Mouse (Mus musculus): ENCODE measurements around the gene Dctn5. TPM values are rescaled to one million over a fixed set of nuclear protein-coding genes. Genes with fewer than 3 reads are reported as not detected.

Dctn5 gene
- polyA plus RNA-seq, 1 experiment from 2014 or later: 133 TPM

GRCm38 (mm10) chr7:122135070-122135469 is 2.2 kb downstream of the Dctn5 start:
- Histone ChIP-seq H3K4me3 (ENCODE audit: inconsistent target) (no peak overlapping the region), H3K27ac (no peak overlapping the region), H3K79me2 (ENCODE audit: inconsistent target) (peaks cover 52% of the 10 kb centered on the region), H3K36me3 (ENCODE audit: inconsistent target) (peaks cover 25% of the 10 kb centered on the region)
- WGBS (ENCODE audit: missing documents): 85% methylated on average over 10 of the region's 10 CpGs

- H3K36me3 ChIP-seq (ENCODE audit: inconsistent target): peaks cover 43% of the 10 kb centered on the region
- H3K27ac ChIP-seq: peak overlapping the region; percentile 87
- H3K4me3 ChIP-seq (ENCODE audit: inconsistent target): no peak overlapping the region
- H3K79me2 ChIP-seq (ENCODE audit: inconsistent target): peaks cover 32% of the 10 kb centered on the region
These were observed 4.2 kb downstream of the Dctn5 start for GRCm38 (mm10) chr7:122137071-122137470.

- Histone ChIP-seq H3K27ac (peak overlapping the region; percentile 87), H3K79me2 (ENCODE audit: inconsistent target) (peaks cover 23% of the 10 kb centered on the region), H3K4me3 (ENCODE audit: inconsistent target) (no peak overlapping the region), H3K36me3 (ENCODE audit: inconsistent target) (peaks cover 54% of the 10 kb centered on the region)
- WGBS (ENCODE audit: missing documents): 21% methylated on average over 5 of the region's 5 CpGs
These were observed 5.3 kb downstream of the Dctn5 start for GRCm38 (mm10) chr7:122138190-122138589.

- Histone ChIP-seq H3K36me3 (ENCODE audit: inconsistent target) (peaks cover 68% of the 10 kb centered on the region), H3K79me2 (ENCODE audit: inconsistent target) (peaks cover 3% of the 10 kb centered on the region; the same call in 1 of the 2 replicates), H3K4me3 (ENCODE audit: inconsistent target) (no peak overlapping the region), H3K27ac (no peak overlapping the region)
These were observed 8.2 kb downstream of the Dctn5 start for GRCm38 (mm10) chr7:122140991-122141390.

- WGBS (ENCODE audit: missing documents): 84% methylated on average over 4 of the region's 4 CpGs
- no peaks in the 10 kb centered on the region for H3K79me2 ChIP-seq (ENCODE audit: inconsistent target)
- H3K4me3 ChIP-seq (ENCODE audit: inconsistent target): no peak overlapping the region
- no peak overlapping the region for H3K27ac ChIP-seq
- peaks cover 21% of the 10 kb centered on the region; the same call in 1 of the 2 replicates for H3K36me3 ChIP-seq (ENCODE audit: inconsistent target)
These were observed 19.6 kb downstream of the Dctn5 start for GRCm38 (mm10) chr7:122152473-122152872.

GRCm38 (mm10) chr7:122158488-122158887 is 25.6 kb downstream of the Dctn5 start:
- peaks cover 30% of the 10 kb centered on the region for H3K79me2 ChIP-seq (ENCODE audit: inconsistent target)
- no peaks in the 10 kb centered on the region for H3K36me3 ChIP-seq (ENCODE audit: inconsistent target)
- H3K27ac ChIP-seq: peak overlapping the region; percentile 74
- 9% methylated on average over 13 of the region's 13 CpGs for WGBS (ENCODE audit: missing documents)
- peak overlapping the region; percentile 92 for H3K4me3 ChIP-seq (ENCODE audit: inconsistent target)

GRCm38 (mm10) chr7:122158915-122159902 is 26.4 kb downstream of the Dctn5 start, which contains the start of gene Plk1:
TSS of gene Plk1 (plus strand) at chr7:122159439.
- WGBS (ENCODE audit: missing documents): under 1% methylated on average over 63 of the region's 63 CpGs
- Histone ChIP-seq H3K4me3 (ENCODE audit: inconsistent target) (peak within 1 kb of the TSS; percentile 92), H3K36me3 (ENCODE audit: inconsistent target) (no peaks in the 10 kb centered on the region)

GRCm38 (mm10) chr7:122160037-122160436 is 27.2 kb downstream of the Dctn5 start:
- H3K27ac ChIP-seq: peak overlapping the region; percentile 74
- WGBS (ENCODE audit: missing documents): 0% methylated on average over 12 of the region's 12 CpGs
- H3K79me2 ChIP-seq (ENCODE audit: inconsistent target): peaks cover 30% of the 10 kb centered on the region
- H3K4me3 ChIP-seq (ENCODE audit: inconsistent target): peak overlapping the region; percentile 92
- no peaks in the 10 kb centered on the region for H3K36me3 ChIP-seq (ENCODE audit: inconsistent target)

More at GRCm38 (mm10) chr7:122158915-122159902, 26.4 kb downstream of the Dctn5 start, which contains the start of gene Plk1:
- Histone ChIP-seq H3K79me2 (ENCODE audit: inconsistent target) (peaks cover 30% of the 10 kb centered on the region), H3K27ac (peak within 1 kb of the TSS; percentile 74)

- 99% methylated on average over 8 of the region's 8 CpGs for WGBS (ENCODE audit: missing documents)
- no peaks in the 10 kb centered on the region for H3K36me3 ChIP-seq (ENCODE audit: inconsistent target)
These were observed 30.9 kb downstream of the Dctn5 start for GRCm38 (mm10) chr7:122163766-122164165.

GRCm38 (mm10) chr7:122167203-122167602 is 34.4 kb downstream of the Dctn5 start:
- no peaks in the 10 kb centered on the region for H3K36me3 ChIP-seq (ENCODE audit: inconsistent target)
- peaks cover under 1% of the 10 kb centered on the region; the same call in 1 of the 2 replicates for H3K79me2 ChIP-seq (ENCODE audit: inconsistent target)
- WGBS (ENCODE audit: missing documents): 86% methylated on average over 7 of the region's 7 CpGs
- no peak overlapping the region for H3K4me3 ChIP-seq (ENCODE audit: inconsistent target)
- no peak overlapping the region for H3K27ac ChIP-seq

More at GRCm38 (mm10) chr7:122163766-122164165, 30.9 kb downstream of the Dctn5 start:
- Histone ChIP-seq H3K79me2 (ENCODE audit: inconsistent target) (peaks cover 30% of the 10 kb centered on the region), H3K4me3 (ENCODE audit: inconsistent target) (no peak overlapping the region), H3K27ac (no peak overlapping the region)

- WGBS (ENCODE audit: missing documents): 93% methylated on average over 6 of the region's 6 CpGs
- Histone ChIP-seq H3K36me3 (ENCODE audit: inconsistent target) (no peaks in the 10 kb centered on the region), H3K4me3 (ENCODE audit: inconsistent target) (no peak overlapping the region), H3K79me2 (ENCODE audit: inconsistent target) (no peaks in the 10 kb centered on the region), H3K27ac (no peak overlapping the region)
These were observed 37.9 kb downstream of the Dctn5 start for GRCm38 (mm10) chr7:122170705-122171104.

GRCm38 (mm10) chr7:122171613-122172012 is 38.8 kb downstream of the Dctn5 start:
- H3K4me3 ChIP-seq (ENCODE audit: inconsistent target): no peak overlapping the region
- H3K36me3 ChIP-seq (ENCODE audit: inconsistent target): no peaks in the 10 kb centered on the region
- no peak overlapping the region for H3K27ac ChIP-seq
- WGBS (ENCODE audit: missing documents): 52% methylated on average over 10 of the region's 10 CpGs
- no peaks in the 10 kb centered on the region for H3K79me2 ChIP-seq (ENCODE audit: inconsistent target)

GRCm38 (mm10) chr7:122180720-122181119 is 47.9 kb downstream of the Dctn5 start:
- no peak overlapping the region for H3K4me3 ChIP-seq (ENCODE audit: inconsistent target)
- no peaks in the 10 kb centered on the region for H3K79me2 ChIP-seq (ENCODE audit: inconsistent target)
- 85% methylated on average over 7 of the region's 7 CpGs for WGBS (ENCODE audit: missing documents)
- no peaks in the 10 kb centered on the region for H3K36me3 ChIP-seq (ENCODE audit: inconsistent target)
- H3K27ac ChIP-seq: no peak overlapping the region

GRCm38 (mm10) chr7:122184569-122184968 is 51.7 kb downstream of the Dctn5 start:
- Histone ChIP-seq H3K79me2 (ENCODE audit: inconsistent target) (no peaks in the 10 kb centered on the region), H3K4me3 (ENCODE audit: inconsistent target) (no peak overlapping the region), H3K36me3 (ENCODE audit: inconsistent target) (no peaks in the 10 kb centered on the region), H3K27ac (no peak overlapping the region)
- WGBS (ENCODE audit: missing documents): 83% methylated on average over 5 of the region's 5 CpGs

GRCm38 (mm10) chr7:122186043-122186442 is 53.2 kb downstream of the Dctn5 start, which contains the start of gene Ern2:
TSS of gene Ern2 (minus strand) at chr7:122186207.
- Histone ChIP-seq H3K36me3 (ENCODE audit: inconsistent target) (no peaks in the 10 kb centered on the region), H3K4me3 (ENCODE audit: inconsistent target) (no peak within 1 kb of the TSS), H3K79me2 (ENCODE audit: inconsistent target) (no peaks in the 10 kb centered on the region), H3K27ac (no peak within 1 kb of the TSS)
- WGBS (ENCODE audit: missing documents): 19% methylated on average over 16 of the region's 17 CpGs

Measured in macrophage (primary cell).